Mouse (Mus musculus) limb, embryonic 11.5 days (tissue): ENCODE results near the gene Sox6. TPM values are rescaled to one million over a fixed set of nuclear protein-coding genes. Genes with fewer than 3 reads are reported as not detected.

Experiments used
- ATAC-seq: fragments of 200-750 bp; cut with Nextera tagmentation; 2 replicates; pipeline ENCODE4 v1.8.0; 2017; ENCODE audit warnings: low read depth; ENCODE audit not compliant: insufficient number of reproducible peaks, low FRiP score, low TSS enrichment
- DNase-seq: peaks from one replicate; pipeline ENCODE4 v3.0.0-alpha.2; 2015; ENCODE audit warnings: low spot score
- H3K27ac ChIP-seq: fragments of 300-500 bp; sonication (generic); replicated peaks from 2 replicates; pipeline ENCODE4 v1.5.1; 2014; ENCODE audit warnings: low read depth, mild to moderate bottlenecking, low read length
- H3K27me3 ChIP-seq: fragments of 300-500 bp; sonication (generic); 2 replicates; pipeline ENCODE4 v1.6.1; 2014; ENCODE audit warnings: mild to moderate bottlenecking, low read length, mixed read lengths; ENCODE audit not compliant: control insufficient read depth, insufficient read depth
- H3K36me3 ChIP-seq: fragments of 300-500 bp; sonication (generic); 2 replicates; pipeline ENCODE4 v1.6.1; 2014; ENCODE audit warnings: mild to moderate bottlenecking, low read length, moderate library complexity, mixed read lengths; ENCODE audit not compliant: control insufficient read depth, insufficient read depth
- H3K4me1 ChIP-seq: fragments of 300-500 bp; sonication (generic); 2 replicates; pipeline ENCODE4 v1.6.1; 2014; ENCODE audit warnings: low read length, mixed read lengths; ENCODE audit not compliant: control insufficient read depth, insufficient read depth
- H3K4me2 ChIP-seq: fragments of 300-500 bp; sonication (generic); 2 replicates; pipeline ENCODE4 v1.6.1; 2014; ENCODE audit warnings: low read depth, mild to moderate bottlenecking, moderate library complexity; ENCODE audit not compliant: severe bottlenecking
- H3K4me3 ChIP-seq: fragments of 300-500 bp; sonication (generic); 2 replicates; pipeline ENCODE4 v1.5.1; 2014; ENCODE audit warnings: low read depth, low read length
- H3K9ac ChIP-seq: fragments of 300-500 bp; sonication (generic); 2 replicates; pipeline ENCODE4 v1.6.1; 2014; ENCODE audit warnings: mild to moderate bottlenecking, low read length
- H3K9me3 ChIP-seq: fragments of 300-500 bp; sonication (generic); 2 replicates; pipeline ENCODE4 v1.6.1; 2016; ENCODE audit warnings: low read length; ENCODE audit not compliant: control insufficient read depth
- WGBS: fragments of 180-500 bp; shearing (Covaris S2); extraction: QIAGEN DNeasy Blood & Tissue Kit; methylation state at CpG from one replicate; pipeline ENCODE4 v1.1.7; 2014; 5-methylcytosine and 5-hydroxymethylcytosine counted together
- polyA plus RNA-seq: library from polyadenylated mRNA; unstranded; fragments of >200 nt; fragmentation: Nextera tagmentation; extraction: Ambion mirVana; gene quantifications from 2 replicates; pipeline ENCODE4 v1.2.1, GENCODE M21; 2014

Gene Sox6
- polyA plus RNA-seq, 1 experiment from 2014 or later = 58.1 TPM

- no peaks in the 10 kb centered on the region for H3K36me3 ChIP-seq
- no peak overlapping the region for H3K4me2 ChIP-seq
- ATAC-seq = no peak
- WGBS = 93% methylated on average over 4 of the region's 4 CpGs
- no peaks in the 10 kb centered on the region for H3K9me3 ChIP-seq
- no peaks in the 10 kb centered on the region for H3K27me3 ChIP-seq
- no peak overlapping the region for H3K27ac ChIP-seq
- no peak for DNase-seq
- H3K4me1 ChIP-seq = no peaks in the 10 kb centered on the region
- no peak overlapping the region for H3K9ac ChIP-seq
- no peak overlapping the region for H3K4me3 ChIP-seq
Observed at GRCm38 (mm10) chr7:115967186-115967585, 71.4 kb downstream of the Sox6 start.

GRCm38 (mm10) chr7:115966181-115966580 lies 72.4 kb downstream of the Sox6 start:
- ATAC-seq (no peak), DNase-seq (no peak)
- no peaks in the 10 kb centered on the region for H3K4me1 ChIP-seq
- H3K4me3 ChIP-seq = no peak overlapping the region
- H3K9me3 ChIP-seq = no peaks in the 10 kb centered on the region
- no peak overlapping the region for H3K4me2 ChIP-seq
- H3K27ac ChIP-seq = no peak overlapping the region
- 62% methylated on average over 4 of the region's 4 CpGs for WGBS
- no peaks in the 10 kb centered on the region for H3K36me3 ChIP-seq
- H3K9ac ChIP-seq = no peak overlapping the region
- H3K27me3 ChIP-seq = no peaks in the 10 kb centered on the region

GRCm38 (mm10) chr7:115953046-115953445 lies 85.5 kb downstream of the Sox6 start:
- Histone ChIP-seq H3K9me3 (no peaks in the 10 kb centered on the region), H3K36me3 (no peaks in the 10 kb centered on the region), H3K4me2 (no peak overlapping the region), H3K27me3 (no peaks in the 10 kb centered on the region), H3K4me3 (no peak overlapping the region), H3K4me1 (no peaks in the 10 kb centered on the region), H3K9ac (no peak overlapping the region), H3K27ac (no peak overlapping the region)
- no peak for DNase-seq
- no peak for ATAC-seq
- WGBS = 81% methylated on average over 3 of the region's 3 CpGs

GRCm38 (mm10) chr7:115952235-115952634 lies 86.4 kb downstream of the Sox6 start:
- 61% methylated on average over 3 of the region's 3 CpGs for WGBS
- Histone ChIP-seq H3K9ac (no peak overlapping the region), H3K4me2 (no peak overlapping the region), H3K36me3 (no peaks in the 10 kb centered on the region), H3K4me3 (no peak overlapping the region), H3K27ac (no peak overlapping the region), H3K4me1 (no peaks in the 10 kb centered on the region), H3K9me3 (no peaks in the 10 kb centered on the region), H3K27me3 (no peaks in the 10 kb centered on the region)
- no peak for DNase-seq
- no peak for ATAC-seq

GRCm38 (mm10) chr7:115951689-115952088 lies 86.9 kb downstream of the Sox6 start:
- H3K36me3 ChIP-seq = no peaks in the 10 kb centered on the region
- H3K9ac ChIP-seq = no peak overlapping the region
- no peak overlapping the region for H3K4me3 ChIP-seq
- H3K27me3 ChIP-seq = no peaks in the 10 kb centered on the region
- WGBS = 83% methylated on average over 4 of the region's 4 CpGs
- no peak overlapping the region for H3K4me2 ChIP-seq
- DNase-seq (no peak), ATAC-seq (no peak)
- H3K4me1 ChIP-seq = no peaks in the 10 kb centered on the region
- H3K9me3 ChIP-seq = no peaks in the 10 kb centered on the region
- no peak overlapping the region for H3K27ac ChIP-seq

GRCm38 (mm10) chr7:115947916-115948315 lies 90.7 kb downstream of the Sox6 start:
- no peak overlapping the region for H3K9ac ChIP-seq
- no peaks in the 10 kb centered on the region for H3K36me3 ChIP-seq
- no peak overlapping the region for H3K4me3 ChIP-seq
- ATAC-seq = no peak
- 29% methylated on average over 2 of the region's 2 CpGs for WGBS
- no peaks in the 10 kb centered on the region for H3K4me1 ChIP-seq
- H3K9me3 ChIP-seq = no peaks in the 10 kb centered on the region
- H3K27me3 ChIP-seq = no peaks in the 10 kb centered on the region
- H3K4me2 ChIP-seq = no peak overlapping the region
- no peak for DNase-seq
- no peak overlapping the region for H3K27ac ChIP-seq

DNA sequence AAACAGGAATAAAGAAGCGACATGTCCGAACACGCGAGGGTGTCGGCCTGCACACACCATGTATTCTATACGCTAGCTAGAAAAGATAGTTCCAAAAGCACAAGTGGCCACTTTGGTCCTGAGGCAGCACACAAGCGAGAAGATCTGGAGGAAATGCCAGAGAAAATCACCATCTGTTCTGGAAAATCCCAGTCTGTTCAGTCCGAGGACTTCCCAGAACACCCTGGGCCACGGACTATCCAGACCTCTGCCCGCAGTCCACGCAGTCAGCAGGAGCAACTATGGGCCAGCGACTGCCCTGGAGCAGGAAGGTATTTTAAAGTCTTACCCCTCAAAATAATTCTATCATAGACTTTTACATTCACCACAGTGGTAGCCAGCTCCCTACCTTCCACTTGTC lies 92.0 kb downstream of the Sox6 start:
- no peak overlapping the region for H3K9ac ChIP-seq
- no peaks in the 10 kb centered on the region for H3K36me3 ChIP-seq

GRCm38 (mm10) chr7:115945516-115945915 lies 93.1 kb downstream of the Sox6 start:
- no peaks in the 10 kb centered on the region for H3K27me3 ChIP-seq
- H3K9me3 ChIP-seq = no peaks in the 10 kb centered on the region
- no peak for ATAC-seq
- H3K4me2 ChIP-seq = no peak overlapping the region
- H3K36me3 ChIP-seq = no peaks in the 10 kb centered on the region
- no peak overlapping the region for H3K27ac ChIP-seq
- no peaks in the 10 kb centered on the region for H3K4me1 ChIP-seq
- 83% methylated on average over 4 of the region's 4 CpGs for WGBS
- DNase-seq = no peak
- H3K4me3 ChIP-seq = no peak overlapping the region
- H3K9ac ChIP-seq = no peak overlapping the region

More for the DNA sequence above, 92.0 kb downstream of the Sox6 start:
- DNase-seq = no peak
- Histone ChIP-seq H3K4me3 (no peak overlapping the region), H3K4me1 (no peaks in the 10 kb centered on the region), H3K4me2 (no peak overlapping the region), H3K27ac (no peak overlapping the region), H3K27me3 (no peaks in the 10 kb centered on the region), H3K9me3 (no peaks in the 10 kb centered on the region)
- ATAC-seq = no peak
- WGBS = 88% methylated on average over 12 of the region's 12 CpGs

GRCm38 (mm10) chr7:115944250-115944649 lies 94.3 kb downstream of the Sox6 start:
- WGBS = 62% methylated on average over 5 of the region's 5 CpGs
- ATAC-seq = no peak
- no peak overlapping the region for H3K4me2 ChIP-seq
- no peaks in the 10 kb centered on the region for H3K27me3 ChIP-seq
- H3K27ac ChIP-seq = no peak overlapping the region
- no peaks in the 10 kb centered on the region for H3K9me3 ChIP-seq
- DNase-seq = no peak
- H3K4me1 ChIP-seq = 0 out of 2 replicates have a peak, but pooled peaks cover 4% of the 10 kb centered on the region
- no peaks in the 10 kb centered on the region for H3K36me3 ChIP-seq
- H3K9ac ChIP-seq = no peak overlapping the region
- H3K4me3 ChIP-seq = no peak overlapping the region
